Mouse (Mus musculus) urinary bladder, postnatal 36 days (tissue): ENCODE measurements around the gene E130218I03Rik.
A peak's percentile ranks its signal among the peaks of the same experiment; 100 is the strongest.
"Not testable (repeated sequence)": the region's sequence is repeated elsewhere in the genome, so short reads cannot be mapped to it uniquely, and the experiment has no call there.

ENCODE experiments used
- DNase-seq, 2 experiments: peaks; one replicate each; pipeline ENCODE4 v3.0.0; 2022; ENCODE audit warnings: low spot score in 2 of 2, mixed read lengths in 1 of 2

Gene E130218I03Rik

GRCm38 (mm10) chr4:134251241-134252130, 8.0 kb downstream of the E130218I03Rik start:
- DNase-seq = no peak

- DNase-seq = no peak
These were observed 8.9 kb downstream of the E130218I03Rik start for GRCm38 (mm10) chr4:134252131-134252910.

GRCm38 (mm10) chr4:134252911-134253721, 9.7 kb downstream of the E130218I03Rik start:
- no peak for DNase-seq

- DNase-seq = no peak
These were observed 10.4 kb downstream of the E130218I03Rik start, which contains the start of gene Grrp1 for GRCm38 (mm10) chr4:134253722-134254324. Grrp1 (minus strand) TSS chr4:134254106.

- no peak for DNase-seq
These were observed 11.4 kb downstream of the E130218I03Rik start for GRCm38 (mm10) chr4:134254835-134255234.

GRCm38 (mm10) chr4:134255854-134256253, 12.4 kb downstream of the E130218I03Rik start:
- DNase-seq = no peak

- DNase-seq = no peak
These were observed 13.1 kb downstream of the E130218I03Rik start for GRCm38 (mm10) chr4:134256407-134257197.

GRCm38 (mm10) chr4:134257198-134258009, 13.9 kb downstream of the E130218I03Rik start:
- no peak for DNase-seq

GRCm38 (mm10) chr4:134258354-134258753, 14.9 kb downstream of the E130218I03Rik start:
- DNase-seq = no peak

- peak in 1 of 2 experiments; percentile 59 for DNase-seq
These were observed 19.7 kb downstream of the E130218I03Rik start for GRCm38 (mm10) chr4:134263191-134263590.

GRCm38 (mm10) chr4:134265860-134266585, 22.6 kb downstream of the E130218I03Rik start:
- DNase-seq = no peak

- DNase-seq = no peak
These were observed 24.7 kb downstream of the E130218I03Rik start for GRCm38 (mm10) chr4:134268102-134268655.

- not testable (repeated sequence) for DNase-seq
These were observed 26.2 kb downstream of the E130218I03Rik start for GRCm38 (mm10) chr4:134269622-134270021.

- no peak for DNase-seq
These were observed 28.5 kb downstream of the E130218I03Rik start for GRCm38 (mm10) chr4:134271979-134272378.

GRCm38 (mm10) chr4:134272731-134273416, 29.4 kb downstream of the E130218I03Rik start:
- DNase-seq = no peak

- no peak for DNase-seq
These were observed 30.2 kb downstream of the E130218I03Rik start for GRCm38 (mm10) chr4:134273417-134274345.

GRCm38 (mm10) chr4:134284942-134285341, 41.5 kb downstream of the E130218I03Rik start:
- DNase-seq = no peak
